Mouse (Mus musculus) testis, adult 2 months (tissue): ENCODE measurements around the gene Gnb2. TPM values are rescaled to one million over a fixed set of nuclear protein-coding genes. Genes with fewer than 3 reads are reported as not detected.
A peak's percentile ranks its signal among the peaks of the same experiment; 100 is the strongest.

ENCODE experiments used
- H3K27ac ChIP-seq: fragments of 200-500 bp; 2 replicates; pipeline ENCODE4 v1.5.1; 2012; ENCODE audit warnings: low read depth, low read length; ENCODE audit not compliant: control insufficient read depth, insufficient read depth
- H3K27me3 ChIP-seq: fragments of 200-500 bp; 2 replicates; pipeline ENCODE4 v1.6.1; 2012; ENCODE audit warnings: mild to moderate bottlenecking, low read length, moderate library complexity; ENCODE audit not compliant: control insufficient read depth, insufficient read depth
- H3K36me3 ChIP-seq: fragments of 200-500 bp; 2 replicates; pipeline ENCODE4 v1.6.1; 2012; ENCODE audit warnings: mild to moderate bottlenecking, low read length; ENCODE audit not compliant: control insufficient read depth, insufficient read depth
- H3K4me1 ChIP-seq: fragments of 200-500 bp; 2 replicates; pipeline ENCODE4 v1.6.1; 2012; ENCODE audit warnings: low read length; ENCODE audit not compliant: control insufficient read depth, insufficient read depth
- H3K4me3 ChIP-seq: fragments of 200-500 bp; 2 replicates; pipeline ENCODE4 v1.5.1; 2012; ENCODE audit warnings: low read depth, mild to moderate bottlenecking, low read length, moderate library complexity, mixed read lengths; ENCODE audit not compliant: control insufficient read depth
- CTCF ChIP-seq: fragments of 200-500 bp; IDR thresholded peaks from 2 replicates; pipeline ENCODE4 v1.5.1; 2012; ENCODE audit warnings: low read depth, mild to moderate bottlenecking, inconsistent platforms, low read length, moderate library complexity; ENCODE audit not compliant: control insufficient read depth, insufficient read depth, insufficient replicate concordance
- POLR2A ChIP-seq: fragments of 200-500 bp; IDR thresholded peaks from 2 replicates; pipeline ENCODE4 v1.6.1; 2012; ENCODE audit warnings: low read depth, mild to moderate bottlenecking, inconsistent platforms, low read length, moderate library complexity; ENCODE audit not compliant: control insufficient read depth
- polyA plus RNA-seq: library from polyadenylated mRNA; depleted of rRNA; stranded (reverse); fragments of >200 nt; gene quantifications from 2 replicates; pipeline ENCODE4 v1.2.3, GENCODE M21; 2012; rRNA removed

Gene Gnb2
- polyA plus RNA-seq: 369 and 402 TPM in 2 replicates

- Histone ChIP-seq H3K36me3 (no peaks in the 10 kb centered on the region), H3K27ac (peak within 1 kb of the TSS; percentile 100), H3K27me3 (no peaks in the 10 kb centered on the region), H3K4me3 (peak within 1 kb of the TSS; percentile 99), H3K4me1 (peaks cover 15% of the 10 kb centered on the region)
- TF ChIP-seq CTCF (no peak), POLR2A (peak; percentile 82)
Observed at GRCm38 (mm10) chr5:137533117-137533827, at the start of gene Gnb2, which contains the start of gene Epo. Gene Gnb2, minus strand, starts transcription at chr5:137533510. Gene Epo, minus strand, starts transcription at chr5:137533242.

GRCm38 (mm10) chr5:137582702-137583101, 49.4 kb upstream of the Gnb2 start:
- H3K4me3 ChIP-seq: no peak overlapping the region
- no peak overlapping the region for H3K27ac ChIP-seq
- TF ChIP-seq CTCF (no peak), POLR2A (no peak)

GRCm38 (mm10) chr5:137580246-137580645, 46.9 kb upstream of the Gnb2 start:
- TF ChIP-seq POLR2A (no peak), CTCF (no peak)
- Histone ChIP-seq H3K27ac (no peak overlapping the region), H3K27me3 (no peaks in the 10 kb centered on the region)

More at GRCm38 (mm10) chr5:137582702-137583101, 49.4 kb upstream of the Gnb2 start:
- Histone ChIP-seq H3K4me1 (peaks cover 16% of the 10 kb centered on the region), H3K27me3 (no peaks in the 10 kb centered on the region), H3K36me3 (no peaks in the 10 kb centered on the region)

GRCm38 (mm10) chr5:137574470-137574901, 41.2 kb upstream of the Gnb2 start:
- Histone ChIP-seq H3K27ac (no peak overlapping the region), H3K4me3 (peak overlapping the region; percentile 63), H3K36me3 (no peaks in the 10 kb centered on the region), H3K4me1 (peaks cover 31% of the 10 kb centered on the region), H3K27me3 (no peaks in the 10 kb centered on the region)
- peak; percentile 29; the same call in 1 of the 2 replicates for TF ChIP-seq CTCF
- TF ChIP-seq POLR2A: no peak

More at GRCm38 (mm10) chr5:137580246-137580645, 46.9 kb upstream of the Gnb2 start:
- no peak overlapping the region for H3K4me3 ChIP-seq
- H3K36me3 ChIP-seq: no peaks in the 10 kb centered on the region
- peaks cover 14% of the 10 kb centered on the region for H3K4me1 ChIP-seq

GRCm38 (mm10) chr5:137570691-137571586, 37.6 kb upstream of the Gnb2 start:
- H3K4me3 ChIP-seq: peak overlapping the region; percentile 38
- H3K4me1 ChIP-seq: peaks cover 41% of the 10 kb centered on the region
- no peak overlapping the region for H3K27ac ChIP-seq
- H3K36me3 ChIP-seq: no peaks in the 10 kb centered on the region
- TF ChIP-seq POLR2A (no peak), CTCF (no peak)
- no peaks in the 10 kb centered on the region for H3K27me3 ChIP-seq

GRCm38 (mm10) chr5:137570181-137570580, 36.9 kb upstream of the Gnb2 start:
- Histone ChIP-seq H3K27me3 (no peaks in the 10 kb centered on the region), H3K4me1 (peaks cover 41% of the 10 kb centered on the region), H3K36me3 (no peaks in the 10 kb centered on the region), H3K4me3 (peak overlapping the region; percentile 39), H3K27ac (no peak overlapping the region)
- TF ChIP-seq POLR2A (no peak), CTCF (no peak)

GRCm38 (mm10) chr5:137569665-137570064, 36.4 kb upstream of the Gnb2 start, which contains the start of gene Tfr2:
Gene Tfr2, plus strand, starts transcription at chr5:137569840.
- no peak for TF ChIP-seq POLR2A
- TF ChIP-seq CTCF: no peak
- no peaks in the 10 kb centered on the region for H3K36me3 ChIP-seq
- H3K27ac ChIP-seq: no peak within 1 kb of the TSS
- H3K4me3 ChIP-seq: peak within 1 kb of the TSS; percentile 39
- no peaks in the 10 kb centered on the region for H3K27me3 ChIP-seq
- peaks cover 38% of the 10 kb centered on the region for H3K4me1 ChIP-seq
